Mouse (Mus musculus) hindbrain, embryonic 14.5 days (tissue): ENCODE data around the gene 4931409K22Rik. TPM values are rescaled to one million over a fixed set of nuclear protein-coding genes. Genes with fewer than 3 reads are reported as not detected.

Experiments
- ATAC-seq: fragments of 200-750 bp; cut with Nextera tagmentation; 2 replicates; pipeline ENCODE4 v1.8.0; 2017; ENCODE audit warnings: moderate number of reproducible peaks, mild to moderate bottlenecking, moderate TSS enrichment, moderate library complexity; ENCODE audit not compliant: low FRiP score
- DNase-seq: peaks from one replicate; pipeline ENCODE4 v3.0.0-alpha.2; 2015; ENCODE audit warnings: low spot score
- H3K27ac ChIP-seq: fragments of 300-500 bp; sonication (generic); 2 replicates; pipeline ENCODE4 v1.5.1; 2014; ENCODE audit warnings: mild to moderate bottlenecking, moderate library complexity
- H3K27me3 ChIP-seq: fragments of 300-500 bp; sonication (generic); 2 replicates; pipeline ENCODE4 v1.6.1; 2014; ENCODE audit warnings: mild to moderate bottlenecking, low read length, mixed read lengths; ENCODE audit not compliant: control insufficient read depth, insufficient read depth
- H3K36me3 ChIP-seq: fragments of 300-500 bp; sonication (generic); replicated peaks from 2 replicates; pipeline ENCODE4 v1.6.1; 2014; ENCODE audit not compliant: control insufficient read depth, insufficient read depth
- H3K4me1 ChIP-seq: fragments of 300-500 bp; sonication (generic); replicated peaks from 2 replicates; pipeline ENCODE4 v1.6.1; 2014; ENCODE audit warnings: antibody characterized with exemption, low read length, mixed read lengths; ENCODE audit not compliant: control insufficient read depth, insufficient read depth
- H3K4me2 ChIP-seq: fragments of 300-500 bp; sonication (generic); replicated peaks from 2 replicates; pipeline ENCODE4 v1.6.1; 2014; ENCODE audit warnings: mild to moderate bottlenecking, moderate library complexity
- H3K4me3 ChIP-seq: fragments of 300-500 bp; sonication (generic); replicated peaks from 2 replicates; pipeline ENCODE4 v1.5.1; 2014; ENCODE audit warnings: mild to moderate bottlenecking, low read length
- H3K9ac ChIP-seq: fragments of 300-500 bp; sonication (generic); 2 replicates; pipeline ENCODE4 v1.6.1; 2014
- H3K9me3 ChIP-seq: fragments of 300-500 bp; sonication (generic); 2 replicates; pipeline ENCODE4 v1.6.1; 2016; ENCODE audit warnings: low read length; ENCODE audit not compliant: control insufficient read depth
- WGBS: fragments of 180-500 bp; shearing (Covaris S2); extraction: QIAGEN DNeasy Blood & Tissue Kit; methylation state at CpG from one replicate; pipeline ENCODE4 v1.1.7; 2014; 5-methylcytosine and 5-hydroxymethylcytosine counted together
- microRNA counts: library from miRNA; unstranded; fragments of <30 nt; microRNA quantifications from one replicate; lab custom pipeline; 2016
- microRNA-seq: library from miRNA; unstranded; fragments of <30 nt; microRNA quantifications from one replicate; pipeline ENCODE4, GENCODE M21; 2016
- polyA plus RNA-seq: library from polyadenylated mRNA; unstranded; fragments of >200 nt; fragmentation: Nextera tagmentation; extraction: Ambion mirVana; gene quantifications from 2 replicates; pipeline ENCODE4 v1.2.1, GENCODE M21; 2014

Gene 4931409K22Rik
- polyA plus RNA-seq, 1 experiment from 2014 or later, result 0.19 TPM

GRCm38 (mm10) chr5:24496756-24497155 is 59.9 kb downstream of the 4931409K22Rik start:
- H3K27ac ChIP-seq, result peak overlapping the region; percentile 46

GRCm38 (mm10) chr5:24495019-24495418 is 61.6 kb downstream of the 4931409K22Rik start:
- 47% methylated on average over 15 of the region's 15 CpGs for WGBS
- Histone ChIP-seq H3K9ac (no peak overlapping the region), H3K4me2 (no peak overlapping the region), H3K27ac (peak overlapping the region; percentile 70; the same call in 1 of the 2 replicates), H3K27me3 (no peaks in the 10 kb centered on the region), H3K4me1 (peaks cover 48% of the 10 kb centered on the region), H3K4me3 (no peak overlapping the region), H3K9me3 (no peaks in the 10 kb centered on the region), H3K36me3 (peaks cover 83% of the 10 kb centered on the region)
- ATAC-seq, result peak; percentile 9; the same call in 1 of the 2 replicates
- peak; percentile 62 for DNase-seq

More at GRCm38 (mm10) chr5:24496756-24497155, 59.9 kb downstream of the 4931409K22Rik start:
- Histone ChIP-seq H3K4me2 (no peak overlapping the region), H3K9ac (no peak overlapping the region), H3K9me3 (no peaks in the 10 kb centered on the region), H3K27me3 (no peaks in the 10 kb centered on the region), H3K4me1 (peaks cover 49% of the 10 kb centered on the region), H3K36me3 (peaks cover 84% of the 10 kb centered on the region), H3K4me3 (no peak overlapping the region)
- 38% methylated on average over 6 of the region's 6 CpGs for WGBS
- ATAC-seq, result no peak
- DNase-seq, result peak; percentile 17

MicroRNAs encoded within 50 kb of the gene (microRNA counts, 519-probe panel; counts per million panel counts)
- not detected for microRNA mmu-miR-671-3p (lab: Ali Mortazavi, UCI)
- microRNA mmu-miR-671-5p (lab: Ali Mortazavi, UCI), result not detected

Small RNAs within 50 kb of the gene (microRNA-seq; reads per million reads assigned to microRNA genes)
- 344 reads per million, percentile 67 among the genes with 10 or more reads in this experiment for gene Mir671

Other genes starting within 250 kb of the 4931409K22Rik start
- 13.9 and 15.1 TPM in 2 replicates for gene Kcnh2, start 205.2 kb downstream of the 4931409K22Rik start, polyA plus RNA-seq
- 8.6 and 10.6 TPM in 2 replicates for gene Nos3, start 192.0 kb downstream of the 4931409K22Rik start, polyA plus RNA-seq
- 1.6 and 2.4 TPM in 2 replicates for gene Atg9b, start 164.7 kb downstream of the 4931409K22Rik start, polyA plus RNA-seq
- gene Abcb8, start 163.1 kb downstream of the 4931409K22Rik start, polyA plus RNA-seq, result 42.0 and 45.6 TPM in 2 replicates
- 0.35 and 0.80 TPM in 2 replicates for gene Asic3, start 143.4 kb downstream of the 4931409K22Rik start, polyA plus RNA-seq
- 115 and 123 TPM in 2 replicates for gene Cdk5, start 133.3 kb downstream of the 4931409K22Rik start, polyA plus RNA-seq
- gene Slc4a2, start 133.0 kb downstream of the 4931409K22Rik start, polyA plus RNA-seq, result 21.1 and 23.6 TPM in 2 replicates
- 92.8 and 92.9 TPM in 2 replicates for gene Fastk, start 111.5 kb downstream of the 4931409K22Rik start, polyA plus RNA-seq
- 54.4 and 62.4 TPM in 2 replicates for gene Tmub1, start 109.0 kb downstream of the 4931409K22Rik start, polyA plus RNA-seq
- gene Agap3, start 104.6 kb downstream of the 4931409K22Rik start, polyA plus RNA-seq, result 66.3 and 73.1 TPM in 2 replicates
- 3.3 and 4.9 TPM in 2 replicates for gene Gbx1, start 29.6 kb downstream of the 4931409K22Rik start, polyA plus RNA-seq
- gene Asb10, start 15.8 kb downstream of the 4931409K22Rik start, polyA plus RNA-seq, result 0.22 and 0.23 TPM in 2 replicates
- gene Abcf2, start 20.7 kb upstream of the 4931409K22Rik start, polyA plus RNA-seq, result 72.3 and 87.2 TPM in 2 replicates
- gene Chpf2, start 29.9 kb upstream of the 4931409K22Rik start, polyA plus RNA-seq, result 14.0 and 14.4 TPM in 2 replicates
- 149 and 171 TPM in 2 replicates for gene Smarcd3, start 67.6 kb upstream of the 4931409K22Rik start, polyA plus RNA-seq
- 48.5 and 51.7 TPM in 2 replicates for gene Nub1, start 128.7 kb upstream of the 4931409K22Rik start, polyA plus RNA-seq
- 7.2 and 12.0 TPM in 2 replicates for gene Wdr86, start 173.9 kb upstream of the 4931409K22Rik start, polyA plus RNA-seq
- 2.1 and 3.0 TPM in 2 replicates for gene Crygn, start 201.2 kb upstream of the 4931409K22Rik start, polyA plus RNA-seq